Mouse (Mus musculus): ENCODE results near the gene Sh3bgrl2. TPM values are rescaled to one million over a fixed set of nuclear protein-coding genes. Genes with fewer than 3 reads are reported as not detected.

Gene Sh3bgrl2
- total RNA-seq, 4 experiments from 2014 or later: 0.24 to 1.5 (median 0.94) TPM

GRCm38 (mm10) chr9:83667031-83667430 is 118.9 kb downstream of the Sh3bgrl2 start:
- DNase-seq (ENCODE audit: low spot score in 2 of 2): no peak

GRCm38 (mm10) chr9:83679626-83680025 is 131.5 kb downstream of the Sh3bgrl2 start:
- DNase-seq (ENCODE audit: low spot score in 2 of 2): no peak

GRCm38 (mm10) chr9:83681661-83682655 is 133.8 kb downstream of the Sh3bgrl2 start:
- DNase-seq (ENCODE audit: low spot score in 2 of 2): no peak

DNA sequence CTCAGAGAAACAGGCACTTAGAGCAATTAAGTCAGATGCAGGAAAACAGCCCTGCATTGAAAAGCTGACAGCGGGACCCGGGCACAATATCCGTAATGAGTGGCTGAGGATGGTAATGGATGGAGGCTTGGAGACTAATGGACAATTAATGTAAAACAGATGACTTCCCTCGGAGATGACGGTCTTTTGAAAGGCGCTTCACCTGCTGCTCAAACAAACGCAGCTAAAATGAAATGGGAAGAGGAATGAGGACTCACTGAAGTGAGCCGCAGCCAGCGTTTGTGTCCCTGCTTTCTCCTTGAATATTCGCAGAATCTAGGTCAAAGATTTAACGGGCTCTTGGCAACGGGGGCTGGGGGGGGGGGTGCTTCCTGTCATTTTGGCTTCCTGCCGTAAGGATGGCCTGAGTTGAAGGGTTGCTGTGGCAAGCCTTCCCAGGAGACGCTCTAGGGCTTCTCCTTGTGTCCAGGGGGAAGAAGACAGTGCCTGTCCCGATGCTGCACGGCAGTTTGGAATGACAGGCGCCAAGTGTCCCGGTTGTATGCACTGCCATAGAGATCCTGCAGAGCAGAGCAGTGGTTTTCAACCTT is 138.5 kb downstream of the Sh3bgrl2 start:
- DNase-seq (ENCODE audit: low spot score in 2 of 2): no peak

GRCm38 (mm10) chr9:83687904-83688303 is 139.8 kb downstream of the Sh3bgrl2 start:
- DNase-seq (ENCODE audit: low spot score in 2 of 2): no peak

Other genes starting within 250 kb of the Sh3bgrl2 start
- gene Lca5, start 107.2 kb upstream of the Sh3bgrl2 start, total RNA-seq (2022): 1 to 10 TPM in 2 of 4 experiments, under 1 TPM in 2; 0.34 to 2.4 (median 0.99) TPM

Data from gastrocnemius, adult 8-10 months (tissue).